In genomic region chr6:18401066-18401674, GRCm38 (mm10) we compare ENCODE assay signal across 9 mouse cellular contexts.
DNase-seq lines count a peak whose midpoint lies in the region; ATAC-seq and TF ChIP-seq lines count a peak whose summit lies in the region.
"Had no signal": no experiment of that assay in that cellular context is flagged by ENCODE, and none has a peak within 500 bp of the region (broad histone marks: within the 10 kb centered on the region; RNA-seq: fewer than 3 reads in every experiment).

No protein-coding gene starts in this region.

- no peak for TF ChIP-seq POLR2A in CH12.LX (IDR thresholded peaks at IDR 0.05; ENCODE audit: low read depth, low read length)

- no peaks in the 10 kb centered on the region for H3K9me3 ChIP-seq in hindbrain, postnatal 0 days (ENCODE audit: low read length)
- no peaks in the 10 kb centered on the region for H3K9me3 ChIP-seq in hindbrain, embryonic 13.5 days
- peaks cover 7% of the 10 kb centered on the region for H3K9me3 ChIP-seq in CH12.LX (replicated peaks; ENCODE audit: low read length)
- H3K9me3 ChIP-seq: kidney, embryonic 15.5 days; liver, embryonic 15.5 days had no signal

- no peak overlapping the region for H3K4me2 ChIP-seq in hindbrain, postnatal 0 days (ENCODE audit: low read depth, low read length)
- H3K4me2 ChIP-seq in hindbrain, embryonic 13.5 days, result no peak overlapping the region
- H3K4me2 ChIP-seq in CH12.LX (ENCODE audit: insufficient read depth, low read depth, poor library complexity, severe bottlenecking), result no peak overlapping the region
- H3K4me2 ChIP-seq: kidney, embryonic 15.5 days; liver, embryonic 15.5 days had no signal

- TF ChIP-seq RAD21 in CH12.LX (IDR thresholded peaks at IDR 0.05; ENCODE audit: low read depth, low read length), result peak; percentile 92

- H3K27me3 ChIP-seq in hindbrain, postnatal 0 days (ENCODE audit: insufficient read depth, low read length), result no peaks in the 10 kb centered on the region
- H3K27me3 ChIP-seq in hindbrain, embryonic 13.5 days, result no peaks in the 10 kb centered on the region
- no peaks in the 10 kb centered on the region for H3K27me3 ChIP-seq in CH12.LX (replicated peaks)
- H3K27me3 ChIP-seq: kidney, embryonic 15.5 days; liver, embryonic 15.5 days had no signal

- no peak overlapping the region for H3K27ac ChIP-seq in hindbrain, postnatal 0 days
- no peak overlapping the region for H3K27ac ChIP-seq in hindbrain, embryonic 13.5 days
- no peak overlapping the region for H3K27ac ChIP-seq in CH12.LX (ENCODE audit: insufficient read depth, low read depth)
- H3K27ac ChIP-seq: kidney, embryonic 15.5 days; liver, embryonic 15.5 days had no signal

- peak; percentile 82 for TF ChIP-seq CTCF in hindbrain, postnatal 0 days (IDR thresholded peaks at IDR 0.05; ENCODE audit: low read depth)
- TF ChIP-seq CTCF in CH12.LX (conservative IDR thresholded peaks at IDR 0.05 in 1 of 2, IDR thresholded peaks at IDR 0.05 in 1 of 2; ENCODE audit: low read depth in 2 of 2, low read length in 2 of 2), result peak in 1 of 2 experiments; percentile 79; a peak in 3 of 4 replicates

- peak; percentile 71 for DNase-seq in hindbrain, postnatal 0 days (ENCODE audit: low spot score)
- DNase-seq in CH12.LX (ENCODE audit: extremely low read depth) (peak; percentile 48), NIH3T3 (ENCODE audit: low read depth) (peak; percentile 22)
- DNase-seq in lung, postnatal 14 days, result peak; percentile 3
- no peak for DNase-seq in adrenal gland, postnatal 4 days (ENCODE audit: low spot score in 2 of 2)
- DNase-seq in ovary, postnatal 36 days (ENCODE audit: low spot score), result no peak

- in situ Hi-C loops in CH12.LX (cut with MboI; ENCODE audit: low pct_ligation_motif_present, low pct_unique_long_range_greater_than_20kb, low sequenced_read_pairs), result loop anchor here (10.0 kb wide), 1 partner anchor 414 kb away; no protein-coding TSS in a partner anchor

- H3K4me1 ChIP-seq in hindbrain, postnatal 0 days (ENCODE audit: insufficient read depth, low read length), result no peaks in the 10 kb centered on the region
- H3K4me1 ChIP-seq in hindbrain, embryonic 13.5 days (replicated peaks), result no peaks in the 10 kb centered on the region
- peaks cover 0 to 3% of the 10 kb centered on the region in 2 experiments; a peak in 2 of 4 replicates for H3K4me1 ChIP-seq in CH12.LX (ENCODE audit: control insufficient read depth in 1 of 2, insufficient read depth in 2 of 2)
- H3K4me1 ChIP-seq: kidney, embryonic 15.5 days; liver, embryonic 15.5 days had no signal

- 62% methylated on average over 1 of the region's 1 CpGs for WGBS in hindbrain, postnatal 0 days
- WGBS in hindbrain, embryonic 13.5 days, result 71% methylated on average over 1 of the region's 1 CpGs

- no peak for TF ChIP-seq EP300 in CH12.LX (IDR thresholded peaks at IDR 0.05; ENCODE audit: low read length)

- no peak overlapping the region for H3K9ac ChIP-seq in hindbrain, postnatal 0 days (replicated peaks; ENCODE audit: low read length)
- H3K9ac ChIP-seq in hindbrain, embryonic 13.5 days, result no peak overlapping the region
- H3K9ac ChIP-seq in CH12.LX (ENCODE audit: insufficient read depth, low read depth), result no peak overlapping the region
- H3K9ac ChIP-seq: kidney, embryonic 15.5 days; liver, embryonic 15.5 days had no signal

- dilution Hi-C loops in CH12.LX (cut with MboI; ENCODE audit: extremely low pct_ligation_motif_present, extremely low pct_unique_long_range_greater_than_20kb, low sequenced_read_pairs), result no loop called here

- peaks cover 55% of the 10 kb centered on the region for H3K36me3 ChIP-seq in hindbrain, postnatal 0 days (ENCODE audit: insufficient read depth, low read length)
- peaks cover 58% of the 10 kb centered on the region for H3K36me3 ChIP-seq in hindbrain, embryonic 13.5 days
- peaks cover 2 to 7% of the 10 kb centered on the region in 2 experiments for H3K36me3 ChIP-seq in CH12.LX (replicated peaks in 1 of 2; ENCODE audit: control insufficient read depth in 1 of 2, insufficient read depth in 1 of 2, low read length in 1 of 2)
- H3K36me3 ChIP-seq: liver, embryonic 15.5 days had no signal

- no peak overlapping the region for H3K4me3 ChIP-seq in hindbrain, postnatal 0 days (ENCODE audit: low read length)
- H3K4me3 ChIP-seq in hindbrain, embryonic 13.5 days, result no peak overlapping the region
- H3K4me3 ChIP-seq in CH12.LX (replicated peaks in 1 of 3; ENCODE audit: low read depth in 2 of 3, low read length in 2 of 3, poor library complexity in 1 of 3), result no peak overlapping the region
- H3K4me3 ChIP-seq: kidney, embryonic 15.5 days; liver, embryonic 15.5 days had no signal

- no peaks in the 10 kb centered on the region for H3K79me2 ChIP-seq in CH12.LX (replicated peaks; ENCODE audit: control insufficient read depth, extremely low read depth, insufficient read depth, poor library complexity, severe bottlenecking)

- peak; percentile 58 for ATAC-seq in hindbrain, postnatal 0 days
- ATAC-seq in hindbrain, embryonic 13.5 days (ENCODE audit: low FRiP score), result no peak

TF ChIP-seq in CH12.LX, 34 proteins besides CTCF, POLR2A, EP300 and RAD21:
- TF ChIP-seq NRF1 (IDR thresholded peaks at IDR 0.05; ENCODE audit: low read depth, low read length), result no peak
- no peak for TF ChIP-seq MEF2A (IDR thresholded peaks at IDR 0.05; ENCODE audit: borderline replicate concordance, low read depth, low read length)
- no peak for TF ChIP-seq UBTF (IDR thresholded peaks at IDR 0.05; ENCODE audit: low read depth, low read length)
- no peak for TF ChIP-seq ZKSCAN1 (IDR thresholded peaks at IDR 0.05; ENCODE audit: borderline replicate concordance, low read depth, low read length)
- peak; percentile 77 for TF ChIP-seq ZC3H11A (IDR thresholded peaks at IDR 0.05; ENCODE audit: low read depth, low read length)
- no peak for TF ChIP-seq ZNF384 (IDR thresholded peaks at IDR 0.05; ENCODE audit: low read depth, low read length)
- 0 out of 2 replicates have a peak, but pooled peaks have one; percentile 31 for TF ChIP-seq MYC (IDR thresholded peaks at IDR 0.05; ENCODE audit: low read depth, low read length)
- peak; percentile 96 for TF ChIP-seq SMC3 (IDR thresholded peaks at IDR 0.05; ENCODE audit: low read depth, low read length)
- no peak for TF ChIP-seq GABPA (IDR thresholded peaks at IDR 0.05; ENCODE audit: insufficient replicate concordance, low read depth, low read length)
- no peak for TF ChIP-seq JUN (IDR thresholded peaks at IDR 0.05; ENCODE audit: insufficient read depth, low read depth, low read length)
- no peak for TF ChIP-seq MAFK (IDR thresholded peaks at IDR 0.05; ENCODE audit: insufficient replicate concordance, low read length)
- no peak for TF ChIP-seq CHD1 (IDR thresholded peaks at IDR 0.05; ENCODE audit: low read depth, low read length)
- 0 out of 2 replicates have a peak, but pooled peaks have one; percentile 13 for TF ChIP-seq JUND (conservative IDR thresholded peaks at IDR 0.05; ENCODE audit: low read depth, low read length)
- no peak for TF ChIP-seq USF2 (conservative IDR thresholded peaks at IDR 0.05; ENCODE audit: low read depth, low read length)
- TF ChIP-seq ELF1 (IDR thresholded peaks at IDR 0.05; ENCODE audit: low read depth, low read length), result no peak
- no peak for TF ChIP-seq SIN3A (IDR thresholded peaks at IDR 0.05; ENCODE audit: low read length)
- no peak for TF ChIP-seq POLR2AphosphoS2 (IDR thresholded peaks at IDR 0.05; ENCODE audit: low read depth, low read length)

Comparison
In these comparisons a context has a peak if more than half of its experiments do, and no peak if none do; other contexts are left out.
1. DNase-seq: peak in hindbrain, postnatal 0 days (single experiment), CH12.LX (single experiment), NIH3T3 (single experiment) and lung, postnatal 14 days (single experiment); none in adrenal gland, postnatal 4 days (0 of 2) and ovary, postnatal 36 days (single experiment).